Mouse (Mus musculus) limb, embryonic 13.5 days (tissue): ENCODE results near the gene Nr2e1. TPM values are rescaled to one million over a fixed set of nuclear protein-coding genes. Genes with fewer than 3 reads are reported as not detected.

Experiments
- ATAC-seq: fragments of 200-750 bp; cut with Nextera tagmentation; 2 replicates; pipeline ENCODE4 v1.8.0; 2017; ENCODE audit warnings: low read depth, moderate number of reproducible peaks, moderate TSS enrichment; ENCODE audit not compliant: low FRiP score
- H3K27ac ChIP-seq: fragments of 300-500 bp; sonication (generic); 2 replicates; pipeline ENCODE4 v1.5.1; 2015; ENCODE audit warnings: inconsistent platforms, mild to moderate bottlenecking, moderate library complexity
- H3K27me3 ChIP-seq: fragments of 300-500 bp; sonication (generic); 2 replicates; pipeline ENCODE4 v1.6.1; 2015; ENCODE audit warnings: mild to moderate bottlenecking, inconsistent platforms
- H3K36me3 ChIP-seq: fragments of 300-500 bp; sonication (generic); 2 replicates; pipeline ENCODE4 v1.6.1; 2015; ENCODE audit warnings: inconsistent platforms, mild to moderate bottlenecking, moderate library complexity
- H3K4me1 ChIP-seq: fragments of 300-500 bp; sonication (generic); 2 replicates; pipeline ENCODE4 v1.6.1; 2015; ENCODE audit warnings: inconsistent platforms
- H3K4me2 ChIP-seq: fragments of 300-500 bp; sonication (generic); replicated peaks from 2 replicates; pipeline ENCODE4 v1.6.1; 2015; ENCODE audit warnings: inconsistent platforms, mild to moderate bottlenecking, moderate library complexity
- H3K4me3 ChIP-seq: fragments of 300-500 bp; sonication (generic); 2 replicates; pipeline ENCODE4 v1.5.1; 2015; ENCODE audit warnings: moderate library complexity, mild to moderate bottlenecking, inconsistent platforms
- H3K9ac ChIP-seq: fragments of 300-500 bp; sonication (generic); 2 replicates; pipeline ENCODE4 v1.6.1; 2015; ENCODE audit warnings: mild to moderate bottlenecking, inconsistent platforms
- H3K9me3 ChIP-seq: fragments of 300-500 bp; sonication (generic); 2 replicates; pipeline ENCODE4 v1.6.1; 2016; ENCODE audit warnings: inconsistent platforms
- WGBS: fragments of 180-500 bp; shearing (Covaris S2); methylation state at CpG from one replicate; pipeline ENCODE4 v1.1.7; 2015; 5-methylcytosine and 5-hydroxymethylcytosine counted together
- polyA plus RNA-seq: library from polyadenylated mRNA; unstranded; fragments of >200 nt; fragmentation: Nextera tagmentation; extraction: Ambion mirVana; gene quantifications from 2 replicates; pipeline ENCODE4 v1.2.1, GENCODE M21; 2015

Nr2e1 gene
- polyA plus RNA-seq, 1 experiment from 2014 or later: not detected

DNA sequence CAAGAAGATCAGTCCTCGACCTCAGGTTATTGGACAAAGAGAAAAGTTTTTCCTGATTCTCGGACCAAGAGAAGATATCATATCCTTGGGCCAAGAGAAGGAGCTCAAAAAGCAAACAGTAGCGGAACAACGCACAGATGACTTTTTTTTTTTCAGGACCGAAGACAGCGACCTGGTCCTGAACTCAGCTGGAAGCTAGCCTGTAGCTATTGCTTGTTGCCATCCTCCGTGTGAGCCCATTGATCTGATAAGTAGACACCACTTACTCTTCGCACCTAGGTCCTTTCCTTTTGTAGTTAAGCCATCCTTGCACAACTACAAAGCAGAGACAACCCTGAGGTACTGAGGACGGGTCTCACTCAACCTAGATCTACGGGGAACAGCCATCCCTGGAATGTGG, 8.8 kb downstream of the Nr2e1 start:
- Histone ChIP-seq H3K27ac (no peak overlapping the region), H3K9me3 (no peaks in the 10 kb centered on the region), H3K4me2 (no peak overlapping the region), H3K27me3 (peaks cover 97% of the 10 kb centered on the region), H3K4me3 (no peak overlapping the region), H3K9ac (no peak overlapping the region), H3K4me1 (peaks cover 6% of the 10 kb centered on the region; the same call in 1 of the 2 replicates), H3K36me3 (no peaks in the 10 kb centered on the region)
- WGBS: 2% methylated on average over 10 of the region's 10 CpGs
- no peak for ATAC-seq

DNA sequence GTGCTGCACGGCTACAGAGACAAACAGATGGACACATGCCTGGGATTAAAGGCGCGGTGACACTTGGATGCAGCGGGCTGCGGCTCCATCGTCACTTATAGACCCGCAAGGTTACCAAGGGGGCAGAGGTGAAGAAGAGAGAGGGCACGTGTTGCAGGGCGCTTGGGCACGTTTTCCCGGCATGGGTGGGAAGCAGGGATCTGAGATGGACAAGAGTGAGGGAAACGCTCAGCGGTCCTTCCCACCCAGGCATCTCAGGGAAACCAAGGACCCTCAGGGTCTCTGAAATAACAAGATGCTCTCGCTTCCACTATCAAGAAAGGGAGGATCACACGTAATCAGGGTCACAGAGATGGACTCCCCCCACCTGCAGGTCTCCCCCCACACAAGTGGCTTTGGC, 10.5 kb downstream of the Nr2e1 start:
- peaks cover 96% of the 10 kb centered on the region for H3K27me3 ChIP-seq
- H3K4me3 ChIP-seq: 0 out of 2 replicates have a peak overlapping the region, but pooled peaks have one; percentile 3
- H3K4me1 ChIP-seq: no peaks in the 10 kb centered on the region
- 0 out of 2 replicates have a peak overlapping the region, but pooled peaks have one; percentile 16 for H3K4me2 ChIP-seq
- no peaks in the 10 kb centered on the region for H3K9me3 ChIP-seq
- H3K36me3 ChIP-seq: no peaks in the 10 kb centered on the region
- no peak overlapping the region for H3K9ac ChIP-seq
- no peak overlapping the region for H3K27ac ChIP-seq
- ATAC-seq: no peak
- under 1% methylated on average over 15 of the region's 15 CpGs for WGBS

DNA sequence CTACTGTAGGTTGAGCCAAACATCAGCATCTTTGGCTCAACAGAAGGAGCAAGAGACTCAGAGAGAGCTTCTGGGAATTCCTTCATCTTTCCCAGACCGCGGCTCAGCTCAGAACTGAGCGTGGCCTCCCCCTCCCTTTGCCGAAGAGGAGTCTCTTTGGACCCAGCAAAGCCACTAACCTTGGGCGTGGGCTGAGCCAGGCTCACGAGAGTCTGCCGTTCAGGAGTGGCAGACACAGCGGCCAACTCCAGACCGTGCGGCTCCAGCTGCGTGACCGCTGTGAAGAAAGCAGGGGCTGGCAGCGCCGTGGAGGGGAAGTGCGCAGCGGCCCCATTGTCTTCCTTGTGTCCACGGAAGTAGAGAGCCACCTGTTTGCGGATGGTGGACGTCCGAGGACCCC, 10.9 kb downstream of the Nr2e1 start:
- Histone ChIP-seq H3K27me3 (peaks cover 95% of the 10 kb centered on the region), H3K9me3 (no peaks in the 10 kb centered on the region), H3K36me3 (no peaks in the 10 kb centered on the region), H3K4me1 (no peaks in the 10 kb centered on the region), H3K27ac (no peak overlapping the region), H3K9ac (no peak overlapping the region), H3K4me3 (0 out of 2 replicates have a peak overlapping the region, but pooled peaks have one; percentile 3), H3K4me2 (0 out of 2 replicates have a peak overlapping the region, but pooled peaks have one; percentile 16)
- 1% methylated on average over 20 of the region's 20 CpGs for WGBS
- ATAC-seq: no peak

DNA sequence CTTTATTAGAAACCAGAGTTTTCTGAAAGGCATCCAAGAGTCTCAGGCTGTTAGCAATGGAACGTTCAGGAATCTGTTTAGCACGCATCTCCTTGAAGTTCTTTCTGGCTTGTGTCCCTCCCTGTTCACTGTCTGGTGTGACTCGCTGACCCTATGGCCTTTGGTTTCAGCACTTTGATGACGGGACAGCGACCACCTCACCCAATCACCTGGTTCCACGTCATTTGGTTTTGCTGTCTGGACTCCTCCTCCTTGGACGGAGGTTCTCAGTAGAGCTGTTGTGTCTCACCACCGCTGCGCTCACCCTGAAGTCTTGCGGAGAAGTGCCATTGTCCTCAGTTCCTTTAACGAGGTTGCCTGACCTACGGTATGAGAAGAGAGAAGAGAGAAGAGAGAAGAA, 21.2 kb downstream of the Nr2e1 start:
- ATAC-seq: peak; percentile 36; the same call in 1 of the 2 replicates
- Histone ChIP-seq H3K36me3 (no peaks in the 10 kb centered on the region), H3K4me3 (no peak overlapping the region), H3K4me2 (0 out of 2 replicates have a peak overlapping the region, but pooled peaks have one; percentile 19), H3K4me1 (no peaks in the 10 kb centered on the region), H3K9me3 (no peaks in the 10 kb centered on the region), H3K27ac (no peak overlapping the region), H3K27me3 (peaks cover 42% of the 10 kb centered on the region), H3K9ac (no peak overlapping the region)
- WGBS: under 1% methylated on average over 12 of the region's 12 CpGs

DNA sequence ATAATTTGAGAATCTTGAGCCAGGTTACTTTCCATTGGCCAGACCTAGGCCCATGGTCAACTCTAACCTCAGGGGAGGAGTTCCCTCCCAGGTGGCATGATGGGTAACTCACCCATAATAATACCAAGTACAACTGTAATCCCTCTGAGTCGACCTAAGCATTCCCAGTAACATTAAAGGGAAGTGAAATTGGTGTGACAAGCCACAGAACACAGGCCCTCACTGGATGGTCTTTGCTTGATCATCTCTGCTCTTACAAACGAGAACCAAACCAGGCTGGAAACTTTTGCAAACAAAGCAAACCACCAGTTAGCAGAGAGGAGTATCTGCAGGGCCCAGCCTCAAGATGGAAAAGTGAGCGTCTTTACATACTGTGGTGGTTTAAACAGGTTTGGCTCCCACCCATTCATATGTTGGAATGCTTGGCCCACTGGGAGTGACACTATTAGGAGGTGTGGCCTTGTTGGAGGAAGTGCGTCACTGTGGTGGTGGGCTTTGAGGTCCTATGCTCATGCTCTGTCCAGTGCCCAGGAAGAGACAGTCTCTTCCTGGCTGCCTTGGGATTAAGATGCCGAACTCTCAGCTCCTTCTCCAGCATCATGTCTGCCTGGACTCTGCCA, 23.7 kb downstream of the Nr2e1 start:
- Histone ChIP-seq H3K36me3 (no peaks in the 10 kb centered on the region), H3K4me2 (no peak overlapping the region), H3K4me1 (no peaks in the 10 kb centered on the region), H3K9me3 (no peaks in the 10 kb centered on the region), H3K4me3 (no peak overlapping the region), H3K27me3 (peaks cover 17% of the 10 kb centered on the region), H3K27ac (no peak overlapping the region), H3K9ac (no peak overlapping the region)
- no peak for ATAC-seq
- 77% methylated on average over 5 of the region's 5 CpGs for WGBS

DNA sequence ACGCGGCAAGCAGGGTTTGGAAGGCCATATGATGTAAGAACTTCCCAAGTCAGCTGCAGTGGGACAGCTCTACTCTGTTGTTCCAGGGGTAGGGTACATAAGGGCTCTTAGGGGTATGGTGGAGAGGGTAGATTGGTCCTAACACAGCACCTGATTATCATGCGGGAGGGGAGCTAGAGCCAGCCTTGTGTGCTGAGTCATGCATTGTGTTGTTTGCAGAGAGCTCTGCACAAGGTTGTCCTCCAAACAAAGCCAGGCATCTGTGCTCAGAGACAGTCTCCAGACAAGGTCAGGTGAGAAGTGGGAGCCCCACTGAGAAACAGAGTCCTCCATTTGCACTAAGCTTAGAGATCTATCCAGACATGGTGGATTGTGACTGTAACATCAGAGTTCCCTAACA, 36.9 kb downstream of the Nr2e1 start:
- no peak overlapping the region for H3K9ac ChIP-seq
- no peak overlapping the region for H3K4me2 ChIP-seq
- H3K9me3 ChIP-seq: no peaks in the 10 kb centered on the region
- ATAC-seq: no peak
- H3K27me3 ChIP-seq: peaks cover 4% of the 10 kb centered on the region
- WGBS: 90% methylated on average over 3 of the region's 3 CpGs
- no peak overlapping the region for H3K27ac ChIP-seq
- no peaks in the 10 kb centered on the region for H3K36me3 ChIP-seq
- H3K4me1 ChIP-seq: no peaks in the 10 kb centered on the region
- no peak overlapping the region for H3K4me3 ChIP-seq

DNA sequence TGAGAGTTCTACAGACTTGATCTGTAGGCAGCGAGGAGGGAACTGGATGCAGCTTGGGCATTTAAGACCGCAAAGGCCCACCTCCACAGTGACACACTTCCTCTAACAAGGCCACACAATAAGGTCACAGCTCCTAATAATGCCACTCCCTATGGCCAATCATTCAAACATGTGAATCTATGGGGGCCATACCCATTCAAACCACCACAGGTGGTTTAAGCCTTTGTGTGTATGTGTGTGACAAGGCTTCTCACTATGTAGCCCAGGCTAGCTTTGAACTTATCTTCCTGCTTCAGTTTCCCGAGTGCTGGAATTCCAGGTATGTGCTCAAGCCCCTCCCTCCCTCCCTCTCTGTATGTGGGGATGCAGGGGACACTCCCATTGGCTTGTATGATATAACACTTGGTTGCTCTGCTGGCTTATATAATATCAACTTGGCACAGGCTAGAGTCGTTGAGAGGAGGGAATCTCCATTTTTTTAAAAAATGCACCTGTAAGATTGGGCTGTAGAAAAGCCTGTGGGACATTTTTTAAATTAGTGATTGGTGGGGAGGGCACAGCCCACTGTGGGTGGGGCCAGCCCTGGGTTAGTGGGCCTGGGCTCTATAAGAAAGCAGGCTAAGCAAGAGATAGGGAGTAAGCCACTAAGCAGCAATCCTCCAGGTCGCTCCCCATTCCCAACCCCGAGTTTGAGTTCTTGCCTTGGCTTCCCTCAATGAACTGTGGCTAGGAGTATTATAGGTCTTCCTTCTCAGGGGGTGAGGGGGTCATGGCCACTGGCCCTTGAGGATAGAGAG, 37.5 kb downstream of the Nr2e1 start:
- H3K4me2 ChIP-seq: no peak overlapping the region
- H3K27me3 ChIP-seq: peaks cover 4% of the 10 kb centered on the region; the same call in 1 of the 2 replicates
- H3K9ac ChIP-seq: no peak overlapping the region
- H3K4me3 ChIP-seq: no peak overlapping the region
- H3K4me1 ChIP-seq: no peaks in the 10 kb centered on the region
- no peak overlapping the region for H3K27ac ChIP-seq
- ATAC-seq: no peak
- H3K36me3 ChIP-seq: no peaks in the 10 kb centered on the region
- no peaks in the 10 kb centered on the region for H3K9me3 ChIP-seq
- WGBS: 77% methylated on average over 6 of the region's 6 CpGs

DNA sequence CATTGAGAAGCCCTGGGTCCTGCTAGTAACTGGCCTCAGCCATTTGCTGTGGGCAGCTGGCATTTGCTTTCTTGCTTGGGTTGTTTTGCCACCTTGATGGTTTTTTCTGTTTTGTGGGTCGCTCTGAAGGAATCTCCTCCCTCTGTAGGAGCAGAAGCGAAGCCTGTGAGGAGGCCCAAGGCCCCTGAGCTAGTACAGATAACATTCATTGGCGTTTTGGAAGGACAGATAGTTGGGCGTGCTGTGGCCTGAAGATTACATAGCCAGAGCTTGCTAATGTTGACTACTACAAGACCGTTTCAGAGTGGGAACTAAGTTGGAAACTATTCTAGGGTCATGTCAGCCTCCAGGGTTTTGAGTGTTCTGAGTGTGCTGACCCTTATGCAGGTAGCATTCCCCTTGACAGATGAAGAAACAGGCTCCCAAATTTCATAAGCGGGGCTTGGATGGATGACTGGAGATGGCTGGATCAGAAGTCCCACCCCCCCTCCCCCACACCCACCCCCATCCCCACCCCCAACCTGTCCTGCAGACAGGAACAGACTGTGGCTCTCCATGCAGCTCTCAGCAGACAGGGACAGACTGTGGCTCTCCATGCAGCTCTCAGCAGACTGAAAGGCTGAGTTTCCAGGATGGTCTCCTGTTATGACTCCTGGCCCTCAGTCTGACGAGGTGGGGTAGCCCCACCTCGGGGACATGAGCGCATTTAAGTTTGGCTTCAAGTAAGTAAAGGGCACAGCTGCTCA, 45.7 kb downstream of the Nr2e1 start:
- H3K4me1 ChIP-seq: no peaks in the 10 kb centered on the region
- H3K4me3 ChIP-seq: no peak overlapping the region
- no peak overlapping the region for H3K9ac ChIP-seq
- H3K36me3 ChIP-seq: peaks cover 39% of the 10 kb centered on the region
- H3K27me3 ChIP-seq: no peaks in the 10 kb centered on the region
- H3K9me3 ChIP-seq: no peaks in the 10 kb centered on the region
- ATAC-seq: no peak
- no peak overlapping the region for H3K27ac ChIP-seq
- no peak overlapping the region for H3K4me2 ChIP-seq
- 85% methylated on average over 9 of the region's 9 CpGs for WGBS

DNA sequence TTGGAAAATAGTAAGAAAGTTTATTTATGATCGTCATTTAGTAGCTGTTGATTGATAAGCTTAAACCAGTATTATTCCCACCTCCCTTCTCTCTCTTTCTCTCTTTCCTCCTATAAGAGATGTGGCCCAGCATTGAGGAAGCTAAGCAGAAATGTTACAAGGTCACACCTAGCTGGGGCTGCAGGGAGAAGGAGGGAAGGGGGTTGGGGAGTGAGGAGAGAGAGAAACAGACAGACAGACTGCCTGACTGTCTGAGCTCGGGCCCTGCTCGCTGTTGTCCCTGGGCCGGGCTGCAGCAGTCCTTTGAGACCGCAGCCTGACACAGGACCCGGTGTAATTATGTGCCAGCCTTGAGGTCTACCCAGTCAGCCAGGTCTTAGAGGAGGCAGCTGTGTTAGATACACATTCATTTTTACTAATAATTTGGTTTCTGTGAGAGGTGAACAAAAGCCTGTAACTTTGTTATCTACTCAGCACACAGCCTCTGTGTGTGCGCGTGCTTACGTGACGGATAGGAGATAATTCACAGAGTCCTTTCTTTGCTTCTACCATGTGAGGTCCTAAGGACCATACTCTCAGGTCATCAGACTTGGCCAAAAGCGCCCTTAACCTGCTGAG, 49.5 kb downstream of the Nr2e1 start:
- no peak overlapping the region for H3K4me2 ChIP-seq
- WGBS: 90% methylated on average over 11 of the region's 11 CpGs
- no peak overlapping the region for H3K4me3 ChIP-seq
- H3K36me3 ChIP-seq: peaks cover 66% of the 10 kb centered on the region
- no peak overlapping the region for H3K27ac ChIP-seq
- no peak overlapping the region for H3K9ac ChIP-seq
- H3K9me3 ChIP-seq: no peaks in the 10 kb centered on the region
- ATAC-seq: no peak
- no peaks in the 10 kb centered on the region for H3K27me3 ChIP-seq
- H3K4me1 ChIP-seq: no peaks in the 10 kb centered on the region

DNA sequence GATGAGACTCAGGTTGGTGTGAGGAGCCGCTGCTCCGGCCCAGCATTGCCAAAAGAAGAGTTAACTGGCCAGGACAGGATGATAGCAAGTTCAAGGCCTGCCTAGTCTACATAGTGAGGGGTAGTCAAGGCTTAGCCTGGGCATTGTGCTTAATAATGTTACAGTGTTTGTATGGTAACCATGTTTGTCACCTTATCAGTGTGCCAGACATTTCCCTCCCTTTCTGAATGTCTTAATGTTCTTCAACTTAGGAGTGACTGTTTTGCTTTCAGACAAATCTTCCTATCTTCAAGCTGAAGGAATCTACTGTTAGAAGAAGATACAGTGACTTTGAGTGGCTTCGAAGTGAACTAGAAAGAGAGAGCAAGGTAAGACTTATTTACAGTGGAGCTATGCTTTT, 57.8 kb downstream of the Nr2e1 start:
- 97% methylated on average over 3 of the region's 3 CpGs for WGBS
- Histone ChIP-seq H3K9ac (no peak overlapping the region), H3K4me1 (peaks cover 26% of the 10 kb centered on the region), H3K4me2 (no peak overlapping the region), H3K9me3 (no peaks in the 10 kb centered on the region), H3K27me3 (no peaks in the 10 kb centered on the region), H3K27ac (no peak overlapping the region), H3K4me3 (no peak overlapping the region), H3K36me3 (peaks cover 49% of the 10 kb centered on the region)
- ATAC-seq: no peak

DNA sequence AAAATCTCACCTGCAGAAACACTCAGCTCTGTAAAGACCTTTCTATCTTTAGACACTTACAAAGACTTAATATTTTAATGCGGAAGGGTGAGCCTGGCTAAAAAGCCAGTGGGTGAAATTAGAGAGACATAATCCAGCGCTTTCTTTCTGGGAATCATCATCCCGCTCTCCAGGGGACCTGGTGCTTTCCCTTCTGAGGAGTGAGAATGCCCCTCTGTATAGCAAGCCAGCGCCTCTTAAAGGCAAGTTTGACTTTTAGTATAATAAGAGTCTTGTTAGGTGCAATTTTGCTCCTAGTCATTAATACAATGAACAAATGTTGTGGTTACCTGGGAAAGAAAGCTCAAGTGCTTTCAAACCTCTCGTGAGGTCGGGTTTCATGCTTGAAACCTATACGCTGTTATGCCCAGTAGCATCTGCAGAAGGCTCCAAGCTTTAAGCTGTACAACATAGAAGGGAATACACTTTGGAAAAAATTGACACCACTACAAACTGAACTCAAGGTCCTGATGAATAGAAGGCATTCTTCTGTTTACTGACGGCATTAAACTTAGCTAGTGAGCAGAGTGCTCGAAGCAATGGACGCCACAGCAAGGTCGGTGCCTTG, 59.8 kb downstream of the Nr2e1 start:
- H3K4me3 ChIP-seq: no peak overlapping the region
- H3K36me3 ChIP-seq: peaks cover 30% of the 10 kb centered on the region
- 42% methylated on average over 11 of the region's 11 CpGs for WGBS
- no peak; the same call in 1 of the 2 replicates for ATAC-seq
- no peaks in the 10 kb centered on the region for H3K9me3 ChIP-seq
- peak overlapping the region; percentile 12; the same call in 1 of the 2 replicates for H3K4me2 ChIP-seq
- H3K27ac ChIP-seq: peak overlapping the region; percentile 0; the same call in 1 of the 2 replicates
- no peaks in the 10 kb centered on the region for H3K27me3 ChIP-seq
- H3K9ac ChIP-seq: no peak overlapping the region
- H3K4me1 ChIP-seq: peaks cover 26% of the 10 kb centered on the region
